Mouse (Mus musculus): ENCODE measurements around the gene Ptn. TPM values are rescaled to one million over a fixed set of nuclear protein-coding genes. Genes with fewer than 3 reads are reported as not detected.

Gene Ptn
- 858 and 931 TPM in 2 replicates for polyA plus RNA-seq (2014; fragmentation: Nextera tagmentation; extraction: Ambion mirVana)

DNA sequence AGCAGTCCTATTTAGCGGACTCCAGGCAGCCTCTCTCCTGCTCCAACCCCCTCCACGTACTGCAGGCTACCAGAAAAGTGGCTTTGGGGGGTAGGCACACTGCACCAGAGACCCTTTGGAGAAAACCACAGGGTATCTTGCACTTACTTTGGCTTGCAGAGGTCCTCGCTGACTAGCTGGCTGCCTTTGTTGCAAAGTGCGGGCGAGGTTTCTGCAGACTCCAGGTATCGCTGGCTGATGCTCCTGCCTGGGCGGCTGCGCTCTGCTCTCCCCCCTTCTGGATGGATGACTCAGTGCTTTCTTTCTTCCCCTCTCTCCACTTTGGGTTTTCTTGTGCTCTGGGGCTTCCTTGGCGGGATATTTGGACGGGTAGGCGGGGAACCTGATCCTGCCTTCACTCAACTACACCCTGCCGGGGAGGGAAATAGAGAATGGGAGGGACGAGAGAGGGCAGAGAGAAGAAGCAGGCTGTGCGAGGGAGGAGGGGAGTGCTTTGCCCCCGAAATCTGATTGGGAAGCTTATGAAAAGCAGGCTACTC lies at the start of gene Ptn:
Ptn (minus strand) TSS at position 474 of the 539 bp plus-strand sequence.
- Histone ChIP-seq H3K9me3 (ENCODE audit: control insufficient read depth, low read length) (no peaks in the 10 kb centered on the region), H3K27ac (replicated peaks; ENCODE audit: low read depth, low read length) (peak within 1 kb of the TSS; percentile 96)
- WGBS = 2% methylated on average over 15 of the region's 15 CpGs

DNA sequence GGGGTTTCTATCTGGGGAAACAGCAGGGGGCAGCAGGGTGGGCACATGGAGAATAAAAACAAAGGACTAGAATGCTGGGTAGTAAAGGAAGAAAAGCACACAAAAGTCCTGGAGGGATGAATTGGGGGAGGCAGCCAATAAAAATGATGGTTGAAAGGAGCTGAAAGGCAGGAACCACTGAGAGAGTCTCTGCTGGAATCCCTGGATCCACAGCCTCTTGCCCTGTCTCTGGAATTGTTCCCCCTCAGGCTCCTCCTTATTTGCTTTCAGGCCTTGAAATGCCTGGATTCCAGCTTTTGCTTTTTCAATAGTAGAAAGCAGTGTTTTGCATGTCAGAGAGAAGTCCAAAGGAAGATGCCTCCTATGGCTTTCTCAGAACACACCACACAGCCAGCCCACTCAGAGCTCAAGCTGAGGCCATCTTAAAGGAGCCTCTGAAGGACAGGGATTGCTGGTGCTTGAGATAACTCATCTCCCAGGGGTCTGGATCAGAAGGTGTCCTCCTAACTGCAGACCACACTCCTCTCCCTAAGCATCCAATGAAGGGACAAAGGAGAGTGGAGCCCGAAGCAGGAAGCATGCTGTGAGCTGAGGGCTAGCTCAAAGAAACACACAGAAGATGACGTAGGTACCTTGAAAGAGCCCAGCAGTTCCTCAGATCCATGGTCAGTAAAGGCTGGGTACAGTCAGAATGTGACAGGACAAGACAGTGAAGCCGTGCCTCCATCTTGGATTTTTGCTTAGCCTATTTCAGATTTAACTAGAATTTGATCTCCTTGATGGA lies 48.4 kb upstream of the Ptn start:
- DNase-seq (ENCODE audit: low spot score) (peak; percentile 43), ATAC-seq (ENCODE audit: low read depth) (no peak)
- Histone ChIP-seq H3K27me3 (replicated peaks; ENCODE audit: control insufficient read depth, insufficient read depth, low read length) (no peaks in the 10 kb centered on the region), H3K36me3 (ENCODE audit: control insufficient read depth, insufficient read depth, low read length) (no peaks in the 10 kb centered on the region), H3K4me3 (ENCODE audit: low read depth, low read length) (no peak overlapping the region), H3K4me1 (ENCODE audit: control insufficient read depth, insufficient read depth, low read length) (peaks cover 4% of the 10 kb centered on the region; the same call in 1 of the 2 replicates), H3K9me3 (ENCODE audit: control insufficient read depth, low read length) (no peaks in the 10 kb centered on the region), H3K27ac (replicated peaks; ENCODE audit: low read depth, low read length) (peak overlapping the region; percentile 35; the same call in 1 of the 2 replicates), H3K9ac (ENCODE audit: low read depth, low read length) (no peak overlapping the region), H3K4me2 (ENCODE audit: low read depth, low read length) (no peak overlapping the region)
- 68% methylated on average over 3 of the region's 3 CpGs for WGBS

More for the DNA sequence above, at the start of gene Ptn:
- Histone ChIP-seq H3K9ac (ENCODE audit: low read depth, low read length) (peak within 1 kb of the TSS; percentile 79), H3K4me1 (ENCODE audit: control insufficient read depth, insufficient read depth, low read length) (peaks cover 16% of the 10 kb centered on the region), H3K27me3 (replicated peaks; ENCODE audit: control insufficient read depth, insufficient read depth, low read length) (no peaks in the 10 kb centered on the region), H3K4me2 (ENCODE audit: low read depth, low read length) (peak within 1 kb of the TSS; percentile 56), H3K36me3 (ENCODE audit: control insufficient read depth, insufficient read depth, low read length) (peaks cover 21% of the 10 kb centered on the region), H3K4me3 (ENCODE audit: low read depth, low read length) (peak within 1 kb of the TSS; percentile 62)
- ATAC-seq (ENCODE audit: low read depth) (peak; percentile 92), DNase-seq (ENCODE audit: low spot score) (peak; percentile 95)

DNA sequence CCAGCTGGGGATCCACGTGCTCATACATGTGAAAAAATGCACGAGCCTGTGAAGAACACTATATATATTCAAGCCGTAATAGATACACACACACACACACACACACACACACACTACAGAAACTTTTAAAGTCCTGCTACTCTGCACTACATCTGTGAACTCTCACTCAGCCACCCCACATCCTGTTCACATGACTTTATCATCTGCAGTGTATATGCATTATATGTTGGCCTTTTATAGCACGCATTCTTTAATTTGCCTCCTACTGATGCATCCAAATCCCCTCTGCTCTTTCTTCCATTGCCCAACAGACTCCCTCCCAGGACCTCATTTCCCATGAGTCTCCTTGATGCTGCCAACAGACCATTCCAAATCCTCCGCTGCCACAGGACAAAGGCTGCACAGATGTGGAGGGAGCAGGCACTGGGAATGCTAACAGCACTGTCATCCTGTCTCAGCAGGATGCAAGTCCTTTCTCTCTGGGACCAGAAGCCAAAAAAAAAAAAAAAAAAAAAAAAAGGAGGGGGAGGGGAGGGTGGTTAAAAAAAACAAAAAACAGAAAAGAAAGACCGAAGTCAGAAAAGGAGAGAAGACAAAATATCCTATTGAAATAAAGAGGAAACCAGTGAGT lies 47.7 kb upstream of the Ptn start:
- Histone ChIP-seq H3K9ac (ENCODE audit: low read depth, low read length) (no peak overlapping the region), H3K27me3 (replicated peaks; ENCODE audit: control insufficient read depth, insufficient read depth, low read length) (no peaks in the 10 kb centered on the region), H3K27ac (replicated peaks; ENCODE audit: low read depth, low read length) (no peak overlapping the region; the same call in 1 of the 2 replicates), H3K4me1 (ENCODE audit: control insufficient read depth, insufficient read depth, low read length) (peaks cover 4% of the 10 kb centered on the region; the same call in 1 of the 2 replicates), H3K9me3 (ENCODE audit: control insufficient read depth, low read length) (no peaks in the 10 kb centered on the region), H3K4me3 (ENCODE audit: low read depth, low read length) (no peak overlapping the region), H3K36me3 (ENCODE audit: control insufficient read depth, insufficient read depth, low read length) (no peaks in the 10 kb centered on the region), H3K4me2 (ENCODE audit: low read depth, low read length) (no peak overlapping the region)
- 37% methylated on average over 6 of the region's 6 CpGs for WGBS
- no peak for ATAC-seq (ENCODE audit: low read depth)
- peak; percentile 52 for DNase-seq (ENCODE audit: low spot score)

GRCm38 (mm10) chr6:36850422-36851129 lies 40.6 kb upstream of the Ptn start:
- H3K4me3 ChIP-seq (ENCODE audit: low read depth, low read length) = no peak overlapping the region
- no peaks in the 10 kb centered on the region for H3K9me3 ChIP-seq (ENCODE audit: control insufficient read depth, low read length)
- WGBS = 56% methylated on average over 7 of the region's 7 CpGs
- no peaks in the 10 kb centered on the region for H3K36me3 ChIP-seq (ENCODE audit: control insufficient read depth, insufficient read depth, low read length)
- DNase-seq (ENCODE audit: low spot score) (peak; percentile 58), ATAC-seq (ENCODE audit: low read depth) (peak; percentile 44; the same call in 1 of the 2 replicates)
- H3K4me2 ChIP-seq (ENCODE audit: low read depth, low read length) = no peak overlapping the region
- peak overlapping the region; percentile 13; the same call in 1 of the 2 replicates for H3K27ac ChIP-seq (replicated peaks; ENCODE audit: low read depth, low read length)
- H3K9ac ChIP-seq (ENCODE audit: low read depth, low read length) = no peak overlapping the region
- peaks cover 13% of the 10 kb centered on the region for H3K4me1 ChIP-seq (ENCODE audit: control insufficient read depth, insufficient read depth, low read length)
- no peaks in the 10 kb centered on the region for H3K27me3 ChIP-seq (replicated peaks; ENCODE audit: control insufficient read depth, insufficient read depth, low read length)

- no peaks in the 10 kb centered on the region for H3K9me3 ChIP-seq (ENCODE audit: control insufficient read depth, low read length)
- DNase-seq (ENCODE audit: low spot score) (peak; percentile 67), ATAC-seq (ENCODE audit: low read depth) (peak; percentile 8; the same call in 1 of the 2 replicates)
- no peak overlapping the region for H3K4me3 ChIP-seq (ENCODE audit: low read depth, low read length)
- H3K36me3 ChIP-seq (ENCODE audit: control insufficient read depth, insufficient read depth, low read length) = no peaks in the 10 kb centered on the region
- H3K9ac ChIP-seq (ENCODE audit: low read depth, low read length) = no peak overlapping the region
- peaks cover 25% of the 10 kb centered on the region for H3K4me1 ChIP-seq (ENCODE audit: control insufficient read depth, insufficient read depth, low read length)
- H3K27me3 ChIP-seq (replicated peaks; ENCODE audit: control insufficient read depth, insufficient read depth, low read length) = no peaks in the 10 kb centered on the region
- no peak overlapping the region for H3K4me2 ChIP-seq (ENCODE audit: low read depth, low read length)
- H3K27ac ChIP-seq (replicated peaks; ENCODE audit: low read depth, low read length) = peak overlapping the region; percentile 33; the same call in 1 of the 2 replicates
- WGBS = 42% methylated on average over 1 of the region's 1 CpGs
Observed at GRCm38 (mm10) chr6:36845288-36845687, 35.3 kb upstream of the Ptn start.

DNA sequence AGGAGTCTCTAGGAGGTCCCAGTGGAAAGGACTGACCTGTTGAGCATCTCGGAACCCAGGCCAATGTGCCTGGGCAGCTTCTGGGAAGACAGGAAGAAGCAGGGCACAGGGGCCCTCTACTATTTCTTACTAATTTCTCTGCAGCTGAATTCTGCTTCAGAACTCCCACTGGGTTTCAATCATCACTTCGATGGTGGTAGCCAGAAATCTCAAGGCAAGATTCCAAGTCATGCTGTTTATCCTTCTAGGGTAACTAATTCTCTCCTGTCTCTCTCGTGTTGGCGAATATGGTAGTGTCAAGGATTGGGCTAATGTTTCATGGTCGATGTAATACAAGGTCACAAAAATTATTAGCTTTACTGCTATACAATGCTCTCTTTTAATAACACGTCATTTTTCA lies 34.2 kb upstream of the Ptn start:
- Histone ChIP-seq H3K9me3 (ENCODE audit: control insufficient read depth, low read length) (no peaks in the 10 kb centered on the region), H3K4me1 (ENCODE audit: control insufficient read depth, insufficient read depth, low read length) (peaks cover 25% of the 10 kb centered on the region), H3K27ac (replicated peaks; ENCODE audit: low read depth, low read length) (0 out of 2 replicates have a peak overlapping the region, but pooled peaks have one; percentile 54), H3K27me3 (replicated peaks; ENCODE audit: control insufficient read depth, insufficient read depth, low read length) (no peaks in the 10 kb centered on the region), H3K9ac (ENCODE audit: low read depth, low read length) (no peak overlapping the region), H3K36me3 (ENCODE audit: control insufficient read depth, insufficient read depth, low read length) (no peaks in the 10 kb centered on the region), H3K4me2 (ENCODE audit: low read depth, low read length) (no peak overlapping the region), H3K4me3 (ENCODE audit: low read depth, low read length) (no peak overlapping the region)
- no peak for ATAC-seq (ENCODE audit: low read depth)
- DNase-seq (ENCODE audit: low spot score) = peak; percentile 72
- 42% methylated on average over 6 of the region's 6 CpGs for WGBS

DNA sequence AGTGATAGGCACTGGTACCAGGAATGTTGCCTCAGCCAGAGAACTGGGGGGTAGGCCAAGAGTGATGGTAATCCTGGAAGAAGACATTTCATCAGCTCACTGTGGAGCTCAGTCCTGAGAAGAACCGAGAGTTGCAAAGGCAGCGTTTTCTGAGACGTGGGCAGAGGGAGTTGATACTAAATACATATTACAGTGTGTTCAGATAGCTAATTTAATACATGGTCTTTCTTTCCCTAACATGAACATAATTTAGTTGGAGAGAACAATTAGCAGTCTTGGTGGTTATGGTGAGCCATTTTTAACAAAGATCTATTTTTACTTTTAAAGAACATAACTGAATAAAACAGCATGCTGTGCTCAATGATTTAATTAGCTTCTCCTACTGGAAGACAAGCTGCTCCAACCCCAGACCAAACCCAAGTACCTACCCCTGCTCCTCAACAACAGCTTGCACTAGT lies 33.0 kb upstream of the Ptn start:
- Histone ChIP-seq H3K4me1 (ENCODE audit: control insufficient read depth, insufficient read depth, low read length) (peaks cover 25% of the 10 kb centered on the region), H3K36me3 (ENCODE audit: control insufficient read depth, insufficient read depth, low read length) (no peaks in the 10 kb centered on the region), H3K27ac (replicated peaks; ENCODE audit: low read depth, low read length) (peak overlapping the region; percentile 80), H3K27me3 (replicated peaks; ENCODE audit: control insufficient read depth, insufficient read depth, low read length) (no peaks in the 10 kb centered on the region), H3K4me2 (ENCODE audit: low read depth, low read length) (no peak overlapping the region), H3K9ac (ENCODE audit: low read depth, low read length) (no peak overlapping the region), H3K4me3 (ENCODE audit: low read depth, low read length) (no peak overlapping the region), H3K9me3 (ENCODE audit: control insufficient read depth, low read length) (no peaks in the 10 kb centered on the region)
- no peak for ATAC-seq (ENCODE audit: low read depth)
- 39% methylated on average over 3 of the region's 3 CpGs for WGBS
- DNase-seq (ENCODE audit: low spot score) = no peak
